Mouse (Mus musculus) embryonic facial prominence, embryonic 11.5 days (tissue): ENCODE measurements around the gene Slc25a27. TPM values are rescaled to one million over a fixed set of nuclear protein-coding genes. Genes with fewer than 3 reads are reported as not detected.

Source experiments
- ATAC-seq: fragments of 200-750 bp; cut with Nextera tagmentation; replicated peaks from 2 replicates; pipeline ENCODE4 v1.8.0; 2017; ENCODE audit warnings: low read depth; ENCODE audit not compliant: insufficient number of reproducible peaks, low FRiP score, low TSS enrichment
- DNase-seq: peaks from one replicate; pipeline ENCODE4 v3.0.0-alpha.2; 2015; ENCODE audit warnings: low spot score
- H3K27ac ChIP-seq: fragments of 300-500 bp; sonication (generic); replicated peaks from 2 replicates; pipeline ENCODE4 v1.5.1; 2014; ENCODE audit warnings: mild to moderate bottlenecking, low read depth, low read length, control low read depth
- H3K27me3 ChIP-seq: fragments of 300-500 bp; sonication (generic); 2 replicates; pipeline ENCODE4 v1.6.1; 2014; ENCODE audit warnings: mild to moderate bottlenecking, low read length, moderate library complexity, mixed read lengths; ENCODE audit not compliant: control insufficient read depth, insufficient read depth
- H3K36me3 ChIP-seq: fragments of 300-500 bp; sonication (generic); replicated peaks from 2 replicates; pipeline ENCODE4 v1.6.1; 2014; ENCODE audit warnings: low read depth, mild to moderate bottlenecking, low read length, moderate library complexity, mixed read lengths; ENCODE audit not compliant: control insufficient read depth, insufficient read depth
- H3K4me1 ChIP-seq: fragments of 300-500 bp; sonication (generic); 2 replicates; pipeline ENCODE4 v1.6.1; 2014; ENCODE audit warnings: low read length, mixed read lengths; ENCODE audit not compliant: control insufficient read depth, insufficient read depth
- H3K4me2 ChIP-seq: fragments of 300-500 bp; sonication (generic); 2 replicates; pipeline ENCODE4 v1.6.1; 2014; ENCODE audit warnings: low read depth, mild to moderate bottlenecking, control low read depth, low read length, moderate library complexity
- H3K4me3 ChIP-seq: fragments of 300-500 bp; sonication (generic); 2 replicates; pipeline ENCODE4 v1.5.1; 2014; ENCODE audit warnings: low read depth, low read length, control low read depth
- H3K9ac ChIP-seq: fragments of 300-500 bp; sonication (generic); replicated peaks from 2 replicates; pipeline ENCODE4 v1.6.1; 2014; ENCODE audit warnings: mild to moderate bottlenecking, control low read depth, low read length
- H3K9me3 ChIP-seq: fragments of 300-500 bp; sonication (generic); replicated peaks from 2 replicates; pipeline ENCODE4 v1.6.1; 2016; ENCODE audit warnings: mild to moderate bottlenecking, low read length, inconsistent platforms, mixed read lengths; ENCODE audit not compliant: control insufficient read depth
- WGBS: fragments of 180-500 bp; shearing (Covaris S2); extraction: QIAGEN DNeasy Blood & Tissue Kit; methylation state at CpG from one replicate; pipeline ENCODE4 v1.1.7; 2014; 5-methylcytosine and 5-hydroxymethylcytosine counted together
- polyA plus RNA-seq: library from polyadenylated mRNA; unstranded; fragments of >200 nt; fragmentation: Nextera tagmentation; extraction: Ambion mirVana; gene quantifications from 2 replicates; pipeline ENCODE4 v1.2.1, GENCODE M21; 2014

Gene Slc25a27
- 16.5 and 21.1 TPM in 2 replicates for polyA plus RNA-seq

DNA sequence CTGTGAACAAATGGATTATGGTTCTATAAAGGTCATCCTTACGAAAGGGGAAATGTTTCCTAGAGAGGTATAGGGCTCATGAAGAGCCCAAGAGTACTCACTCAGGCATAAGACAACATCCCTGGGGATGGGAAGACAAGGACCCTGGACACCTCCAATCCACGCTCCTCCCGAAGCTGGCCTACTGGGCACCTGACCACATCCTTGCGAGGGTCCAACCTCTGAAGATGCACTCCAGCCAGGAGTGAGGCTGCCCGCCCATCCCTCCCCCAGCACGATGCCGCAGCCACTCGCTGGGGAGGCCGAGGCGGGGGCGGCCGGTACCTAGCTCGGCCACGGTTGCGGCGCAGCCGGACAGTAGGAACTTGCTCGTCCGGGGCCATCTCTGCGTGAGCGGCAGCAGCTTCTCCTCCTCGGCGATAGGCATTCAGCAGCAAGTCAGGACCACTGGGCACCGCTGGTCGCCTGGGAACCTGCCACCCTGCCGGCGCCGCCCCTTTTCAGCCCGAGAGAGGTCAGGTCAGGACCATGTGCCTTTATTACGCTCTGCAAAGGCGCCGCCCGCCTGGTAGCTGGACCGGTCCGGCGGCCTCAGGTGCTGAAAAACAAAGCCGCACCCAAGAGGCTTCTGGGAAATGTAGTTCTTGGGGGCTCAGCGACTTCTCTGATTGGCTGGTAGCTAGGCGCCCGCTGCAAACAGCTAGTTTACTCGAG, at the start of gene Slc25a27:
Gene Slc25a27, minus strand, starts transcription at position 639 of the 714 bp plus-strand sequence.
- ATAC-seq (peak; percentile 98), DNase-seq (peak; percentile 96)
- Histone ChIP-seq H3K4me1 (no peaks in the 10 kb centered on the region), H3K27ac (no peak within 1 kb of the TSS; the same call in 1 of the 2 replicates), H3K4me3 (peak within 1 kb of the TSS; percentile 86), H3K4me2 (peak within 1 kb of the TSS; percentile 80), H3K9me3 (no peaks in the 10 kb centered on the region), H3K9ac (peak within 1 kb of the TSS; percentile 84), H3K27me3 (no peaks in the 10 kb centered on the region), H3K36me3 (no peaks in the 10 kb centered on the region)
- under 1% methylated on average over 41 of the region's 41 CpGs for WGBS

- H3K4me2 ChIP-seq = no peak overlapping the region
- no peak for ATAC-seq
- H3K27ac ChIP-seq = no peak overlapping the region
- H3K27me3 ChIP-seq = no peaks in the 10 kb centered on the region
- H3K4me3 ChIP-seq = no peak overlapping the region
- DNase-seq = peak; percentile 56
- no peaks in the 10 kb centered on the region for H3K9me3 ChIP-seq
- 30% methylated on average over 7 of the region's 7 CpGs for WGBS
- no peaks in the 10 kb centered on the region for H3K36me3 ChIP-seq
- H3K4me1 ChIP-seq = no peaks in the 10 kb centered on the region
- H3K9ac ChIP-seq = no peak overlapping the region
These were observed 49.6 kb upstream of the Slc25a27 start for GRCm38 (mm10) chr17:43716601-43717000.

DNA sequence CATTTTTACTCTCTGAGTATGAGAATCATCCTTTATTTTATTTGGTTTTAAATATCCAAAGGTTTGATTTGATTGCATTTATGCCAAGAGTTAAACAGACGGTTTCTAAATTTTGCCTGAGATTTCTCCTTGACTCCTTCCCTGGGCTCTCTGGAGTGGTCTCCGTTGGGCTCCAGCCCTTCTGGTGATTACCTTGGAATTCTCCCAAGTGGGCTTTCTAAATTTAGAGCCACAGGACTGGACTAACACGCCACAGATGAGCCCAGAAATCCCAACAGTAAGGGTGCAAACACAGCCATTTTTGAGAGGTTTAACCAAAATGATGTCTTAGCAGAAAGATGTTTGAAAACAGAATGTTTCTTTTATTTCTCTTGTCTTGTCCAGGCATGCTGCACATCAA, 47.2 kb upstream of the Slc25a27 start:
- no peak for ATAC-seq
- Histone ChIP-seq H3K9ac (no peak overlapping the region), H3K4me3 (no peak overlapping the region), H3K9me3 (no peaks in the 10 kb centered on the region), H3K27ac (no peak overlapping the region), H3K36me3 (no peaks in the 10 kb centered on the region), H3K4me2 (no peak overlapping the region), H3K27me3 (no peaks in the 10 kb centered on the region), H3K4me1 (no peaks in the 10 kb centered on the region)
- WGBS = 71% methylated on average over 3 of the region's 3 CpGs
- DNase-seq = no peak

DNA sequence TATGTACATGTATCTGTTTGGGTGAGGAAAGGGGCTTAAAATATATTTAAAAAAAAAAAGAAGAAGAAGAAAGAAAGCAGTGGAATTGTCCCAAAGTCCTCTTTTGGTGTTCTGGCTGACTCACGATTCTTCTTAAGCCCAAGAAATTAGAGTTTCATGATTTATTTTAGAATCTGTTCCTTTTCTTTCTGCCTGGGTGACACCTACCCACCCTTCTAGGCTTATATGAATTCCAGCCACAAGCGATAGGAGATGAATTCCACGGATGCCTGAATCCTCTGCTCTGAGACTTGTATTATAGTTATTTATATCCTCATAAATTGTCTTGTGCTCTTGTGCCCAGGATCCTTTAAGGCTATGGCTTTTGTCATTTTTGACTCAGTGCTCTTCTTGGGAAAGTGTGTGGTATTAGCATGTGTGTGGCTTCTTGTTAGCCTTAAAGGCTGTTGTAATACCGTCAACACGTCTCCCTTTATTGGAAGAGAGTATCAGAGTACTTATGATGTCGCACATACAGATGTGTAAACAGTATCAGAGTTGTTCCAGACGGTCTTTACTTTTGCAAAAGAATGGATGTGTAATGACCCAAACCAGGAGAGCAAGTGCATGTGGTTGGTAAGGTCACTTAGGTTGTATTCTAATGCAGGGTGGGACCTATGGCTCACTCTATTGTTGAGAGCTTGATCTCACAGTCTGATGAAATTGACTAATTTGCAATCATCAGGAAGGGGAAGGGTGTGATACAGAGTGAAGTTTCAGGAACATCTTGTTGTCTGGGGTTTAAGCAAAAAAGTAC, 44.7 kb upstream of the Slc25a27 start:
- Histone ChIP-seq H3K36me3 (no peaks in the 10 kb centered on the region), H3K4me3 (no peak overlapping the region), H3K27ac (no peak overlapping the region), H3K27me3 (no peaks in the 10 kb centered on the region), H3K4me2 (no peak overlapping the region), H3K9me3 (no peaks in the 10 kb centered on the region), H3K9ac (no peak overlapping the region), H3K4me1 (no peaks in the 10 kb centered on the region)
- ATAC-seq = no peak
- 88% methylated on average over 7 of the region's 7 CpGs for WGBS
- no peak for DNase-seq

DNA sequence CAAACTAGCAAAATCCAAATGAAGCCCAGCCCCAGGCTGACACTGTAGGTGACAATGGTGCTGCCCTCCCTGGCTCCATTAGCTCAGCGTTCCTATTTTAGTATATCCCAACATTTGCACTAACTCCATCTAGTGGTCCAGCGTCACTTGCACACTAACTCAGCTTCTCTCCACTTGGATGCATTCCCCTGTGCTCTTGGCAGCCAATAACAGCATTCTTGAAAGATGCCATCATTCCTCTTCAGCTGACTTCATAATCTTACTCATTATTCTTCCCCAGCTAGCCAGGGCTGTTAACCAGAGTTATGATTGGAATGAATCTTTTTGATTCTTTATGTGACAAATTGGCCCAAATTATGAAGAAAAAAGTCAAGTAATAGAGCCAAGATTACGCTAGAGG, 40.2 kb upstream of the Slc25a27 start:
- Histone ChIP-seq H3K4me1 (no peaks in the 10 kb centered on the region), H3K9me3 (no peaks in the 10 kb centered on the region), H3K36me3 (no peaks in the 10 kb centered on the region), H3K9ac (no peak overlapping the region), H3K4me2 (no peak overlapping the region), H3K27ac (no peak overlapping the region), H3K4me3 (no peak overlapping the region), H3K27me3 (no peaks in the 10 kb centered on the region)
- 81% methylated on average over 3 of the region's 3 CpGs for WGBS
- DNase-seq (no peak), ATAC-seq (no peak)

DNA sequence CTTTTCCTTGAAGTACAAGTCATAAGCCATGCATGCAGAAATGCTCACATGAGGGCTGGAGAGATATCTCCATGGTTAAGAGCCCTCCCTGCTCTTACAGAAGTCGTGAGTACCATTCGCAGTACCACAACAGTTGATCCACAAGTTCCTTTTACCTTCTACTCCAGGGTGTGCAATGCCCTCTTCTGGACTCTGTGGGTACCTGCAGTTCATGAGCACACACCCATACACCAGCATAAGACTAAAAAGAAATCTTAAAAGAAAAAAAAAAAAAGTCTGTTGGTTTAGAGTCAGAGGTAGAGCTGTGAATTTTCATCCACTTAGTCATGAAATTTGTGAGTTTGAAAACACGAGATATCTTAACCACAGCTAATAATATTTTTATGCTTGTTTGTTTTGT, 39.7 kb upstream of the Slc25a27 start:
- no peaks in the 10 kb centered on the region for H3K4me1 ChIP-seq
- ATAC-seq = no peak
- no peak overlapping the region for H3K9ac ChIP-seq
- H3K27me3 ChIP-seq = no peaks in the 10 kb centered on the region
- no peaks in the 10 kb centered on the region for H3K36me3 ChIP-seq
- no peak for DNase-seq
- WGBS = 90% methylated on average over 3 of the region's 3 CpGs
- H3K27ac ChIP-seq = no peak overlapping the region
- no peak overlapping the region for H3K4me2 ChIP-seq
- no peaks in the 10 kb centered on the region for H3K9me3 ChIP-seq
- H3K4me3 ChIP-seq = no peak overlapping the region

- no peak for ATAC-seq
- no peaks in the 10 kb centered on the region for H3K36me3 ChIP-seq
- no peak overlapping the region for H3K9ac ChIP-seq
- no peak for DNase-seq
- no peaks in the 10 kb centered on the region for H3K9me3 ChIP-seq
- H3K4me3 ChIP-seq = no peak overlapping the region
- no peak overlapping the region for H3K27ac ChIP-seq
- H3K27me3 ChIP-seq = no peaks in the 10 kb centered on the region
- H3K4me1 ChIP-seq = no peaks in the 10 kb centered on the region
- whole genome bisulfite sequencing = 83% methylated on average over 12 of the region's 12 CpGs
- no peak overlapping the region for H3K4me2 ChIP-seq
These were observed 37.4 kb upstream of the Slc25a27 start for GRCm38 (mm10) chr17:43704216-43704930.
